Mouse (Mus musculus): Measurements from ENCODE around the gene Gm10135. TPM values are rescaled to one million over a fixed set of nuclear protein-coding genes. Genes with fewer than 3 reads are reported as not detected.
A peak's percentile ranks its signal among the peaks of the same experiment; 100 is the strongest.
"Not testable (repeated sequence)": the region's sequence is repeated elsewhere in the genome, so short reads cannot be mapped to it uniquely, and the experiment has no call there.

The Gm10135 gene
- not detected for total RNA-seq (2021)
- long read RNA-seq, result 0 reads

DNA sequence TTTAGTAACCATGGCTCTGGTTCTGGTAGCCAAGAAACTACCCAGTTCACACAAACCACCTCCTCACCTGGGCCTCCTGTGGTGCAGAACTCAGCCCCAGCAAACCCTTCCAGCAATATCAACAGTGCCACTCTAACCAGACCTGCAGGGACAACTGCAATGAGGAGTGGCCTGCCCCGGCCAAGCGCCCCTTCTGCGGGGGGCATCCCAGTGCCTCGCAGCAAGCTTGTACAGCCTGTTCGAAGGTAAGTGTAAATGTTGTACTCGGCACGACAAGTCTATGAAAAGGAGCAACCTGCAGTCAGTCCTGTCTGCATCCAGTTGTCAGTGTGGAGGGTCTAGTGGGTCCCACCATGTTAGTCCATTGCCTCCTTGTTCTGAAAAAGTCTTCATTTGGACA, at the start of gene Gm10135:
Gene Gm10135 (minus strand): TSS at position 101 of the 400 bp plus-strand sequence.
- no peak for DNase-seq (ENCODE audit: low spot score in 2 of 2)

DNA sequence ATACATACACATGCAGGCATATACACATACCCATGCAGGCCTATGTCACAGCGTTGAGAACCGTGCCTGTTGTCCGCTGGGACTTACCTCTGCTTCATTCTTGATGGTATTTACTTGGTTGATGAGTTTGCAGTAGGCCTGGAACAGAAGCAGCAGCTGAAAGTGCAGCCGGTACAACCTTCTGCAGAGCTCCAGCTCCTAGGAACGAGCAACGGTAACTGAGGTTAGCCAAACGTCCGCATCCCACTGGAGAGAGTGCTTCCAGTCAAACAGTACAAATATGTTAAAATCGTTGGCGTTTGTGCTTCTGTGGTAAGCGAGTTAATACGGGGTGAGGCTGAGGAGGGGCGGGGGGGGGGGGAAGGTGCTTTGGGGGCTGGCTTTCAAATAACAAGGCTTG, 49.3 kb upstream of the Gm10135 start:
- DNase-seq (ENCODE audit: low spot score in 2 of 2), result no peak

DNA sequence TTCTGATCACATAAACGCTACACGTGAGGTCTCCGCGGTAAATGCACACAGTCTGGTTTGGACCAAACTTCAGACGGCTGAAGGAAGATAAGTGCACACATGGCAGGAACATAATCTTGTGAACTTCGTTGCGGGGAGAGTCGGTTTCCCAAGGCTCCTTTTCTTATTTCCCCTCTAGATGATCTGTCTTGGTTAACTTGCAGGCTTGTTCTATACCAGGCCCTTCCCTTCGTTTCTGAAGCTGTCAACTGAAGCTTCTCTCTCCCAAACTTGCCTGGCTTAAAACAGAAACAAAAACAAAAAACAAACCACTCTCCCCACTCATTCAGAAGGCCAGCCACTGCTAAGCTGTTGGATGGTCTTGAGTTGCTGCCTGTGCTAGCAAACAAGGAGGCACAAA, 40.2 kb upstream of the Gm10135 start:
- DNase-seq (ENCODE audit: low spot score in 2 of 2), result no peak

DNA sequence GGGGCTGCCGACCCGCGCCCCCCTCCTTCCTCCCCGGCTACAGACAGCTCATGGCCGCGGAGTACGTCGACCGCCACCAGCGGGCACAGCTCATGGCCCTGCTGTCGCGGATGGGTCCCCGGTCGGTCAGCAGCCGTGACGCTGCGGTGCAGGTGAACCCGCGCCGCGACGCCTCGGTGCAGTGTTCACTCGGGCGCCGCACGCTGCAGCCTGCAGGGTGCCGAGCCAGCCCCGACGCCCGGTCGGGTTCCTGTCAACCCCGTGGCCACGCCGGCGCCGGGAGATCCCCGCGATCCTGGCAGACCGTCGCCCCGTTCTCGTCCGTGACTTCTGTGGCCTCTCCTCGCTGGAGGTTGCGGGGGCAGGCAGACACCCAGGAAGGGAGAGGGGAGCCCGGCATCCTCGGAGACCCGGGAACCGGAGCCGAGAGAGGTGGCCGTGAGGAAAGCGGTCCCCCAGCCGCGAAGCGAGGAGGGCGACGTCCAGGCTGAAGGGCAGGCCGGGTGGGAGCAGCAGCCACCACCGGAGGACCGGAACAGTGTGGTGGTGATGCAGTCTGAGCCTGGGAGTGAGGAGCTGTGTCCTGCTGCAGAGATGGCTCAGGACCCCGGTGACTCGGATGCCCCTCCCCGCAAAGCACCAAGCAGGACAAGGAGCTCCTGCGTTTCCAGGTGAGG, 39.2 kb upstream of the Gm10135 start:
- not testable (repeated sequence) for DNase-seq (ENCODE audit: low spot score in 2 of 2)

DNA sequence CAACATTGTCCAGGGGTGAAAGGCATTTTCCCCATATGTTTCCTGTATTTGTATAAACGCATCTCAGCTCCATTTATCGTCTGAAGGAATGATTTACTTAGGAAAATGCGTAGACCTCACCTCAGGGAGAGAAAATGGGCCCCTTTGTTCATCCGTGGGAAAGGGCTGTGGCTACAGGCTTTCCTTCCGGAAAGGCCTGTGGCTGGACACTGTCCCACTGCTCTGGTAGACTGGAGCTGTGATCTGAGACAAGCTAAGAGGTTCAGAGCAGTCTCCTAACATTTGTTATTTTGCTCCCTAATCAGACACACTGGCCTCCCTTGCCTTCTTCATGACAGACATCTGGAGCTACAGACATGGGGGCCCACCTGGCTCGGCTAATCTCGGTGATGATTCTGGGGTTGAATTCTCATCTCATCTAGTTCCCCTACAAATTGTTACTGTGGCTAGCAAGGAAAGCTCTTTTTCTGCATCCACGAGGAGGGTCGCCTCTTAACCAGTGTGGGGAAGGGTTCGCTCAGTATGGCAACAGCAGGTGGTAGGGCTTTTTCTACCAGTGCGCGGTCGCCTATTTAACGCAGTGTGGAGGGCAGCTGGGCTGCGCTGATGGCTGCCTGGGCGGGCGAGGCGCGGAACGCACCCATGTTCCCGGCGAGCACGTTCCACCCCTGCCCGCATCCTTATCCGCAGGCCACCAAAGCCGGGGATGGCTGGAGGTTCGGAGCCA, 38.5 kb upstream of the Gm10135 start:
- not testable (repeated sequence) for DNase-seq (ENCODE audit: low spot score in 2 of 2)

DNA sequence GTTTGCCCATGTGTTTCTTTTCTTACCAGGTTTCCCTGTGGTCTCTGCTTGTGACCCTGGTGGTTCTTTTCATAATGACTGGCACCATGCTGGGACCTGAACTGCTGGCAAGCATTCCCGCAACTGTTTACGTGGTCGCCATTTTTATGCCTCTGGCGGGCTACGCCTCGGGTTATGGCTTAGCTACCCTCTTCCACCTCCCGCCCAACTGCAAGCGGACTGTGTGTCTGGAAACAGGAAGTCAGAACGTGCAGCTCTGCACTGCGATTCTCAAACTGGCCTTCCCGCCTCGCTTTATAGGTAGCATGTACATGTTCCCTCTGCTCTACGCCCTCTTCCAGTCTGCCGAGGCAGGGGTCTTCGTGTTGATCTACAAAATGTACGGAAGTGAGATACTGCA, 37.3 kb upstream of the Gm10135 start:
- not testable (repeated sequence) for DNase-seq (ENCODE audit: low spot score in 2 of 2)

DNA sequence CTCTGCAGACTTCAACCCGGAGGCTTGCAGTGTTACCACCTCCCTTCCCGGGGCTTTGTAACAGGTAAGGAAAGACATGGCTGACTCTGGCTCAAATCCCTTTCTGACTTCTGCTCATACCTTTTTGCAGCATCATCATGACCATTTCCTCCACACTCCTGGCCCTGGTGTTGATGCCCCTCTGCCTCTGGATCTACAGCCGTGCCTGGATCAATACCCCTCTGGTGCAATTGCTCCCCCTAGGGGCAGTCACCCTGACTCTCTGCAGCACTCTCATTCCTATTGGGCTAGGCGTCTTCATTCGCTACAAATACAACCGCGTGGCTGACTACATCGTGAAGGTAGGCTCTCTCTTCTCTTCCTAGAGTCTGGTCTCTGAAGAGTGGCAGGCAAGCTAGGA, 33.7 kb upstream of the Gm10135 start:
- not testable (repeated sequence) for DNase-seq (ENCODE audit: low spot score in 2 of 2)

DNA sequence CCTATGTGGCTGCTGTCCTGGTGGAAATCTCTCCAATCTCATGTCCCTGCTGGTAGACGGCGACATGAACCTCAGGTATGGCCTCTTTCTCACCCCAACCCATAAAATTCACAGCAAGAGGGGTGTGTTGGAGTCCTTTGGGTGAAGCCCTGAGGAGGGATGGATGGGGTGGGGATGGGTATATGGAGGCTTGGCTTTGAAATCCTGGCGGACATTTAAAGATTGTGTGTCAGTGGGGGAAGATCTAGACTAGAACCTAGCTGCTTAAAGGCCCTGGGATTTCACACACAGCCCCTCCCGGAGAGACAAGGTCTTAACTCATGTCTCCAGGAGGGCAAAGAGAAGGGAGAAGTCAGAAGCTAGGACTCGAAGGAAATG, 33.1 kb upstream of the Gm10135 start:
- no peak for DNase-seq (ENCODE audit: low spot score in 2 of 2)

DNA sequence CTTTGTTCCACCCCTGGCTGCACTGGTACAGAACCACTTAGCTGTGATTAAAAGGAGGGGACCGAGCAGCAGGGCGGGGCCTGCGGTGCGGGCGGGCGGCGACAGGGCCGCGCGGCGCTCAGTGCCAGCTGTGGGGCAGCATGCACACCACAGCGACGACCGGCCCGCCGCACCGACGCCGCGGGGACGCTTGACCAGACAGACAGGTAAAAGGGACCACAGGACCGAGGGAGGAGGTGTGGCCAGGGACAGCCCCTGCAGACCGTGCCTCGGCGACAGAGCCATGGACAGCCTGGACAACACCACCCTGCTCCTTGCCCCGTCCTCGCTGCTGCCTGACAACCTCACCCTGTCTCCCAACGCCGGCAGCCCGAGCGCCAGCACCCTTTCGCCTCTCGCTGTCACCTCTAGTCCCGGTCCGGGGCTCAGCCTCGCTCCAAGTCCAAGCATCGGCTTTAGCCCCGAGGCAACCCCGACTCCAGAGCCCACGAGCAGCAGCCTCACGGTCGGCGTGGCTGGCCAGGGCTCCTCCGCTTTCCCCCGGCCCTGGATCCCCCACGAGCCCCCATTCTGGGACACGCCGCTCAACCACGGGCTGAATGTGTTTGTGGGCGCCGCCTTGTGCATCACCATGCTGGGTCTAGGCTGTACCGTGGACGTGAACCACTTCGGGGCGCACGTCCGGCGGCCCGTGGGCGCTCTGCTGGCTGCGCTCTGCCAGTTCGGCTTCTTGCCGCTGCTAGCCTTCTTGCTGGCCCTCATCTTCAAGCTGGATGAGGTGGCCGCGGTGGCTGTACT, 32.5 kb upstream of the Gm10135 start, which contains the start of gene Slc10a4:
Gene Slc10a4 (plus strand): TSS at position 100 of the 798 bp plus-strand sequence.
- peak; percentile 15 to 26 for DNase-seq (ENCODE audit: low spot score in 2 of 2)

DNA sequence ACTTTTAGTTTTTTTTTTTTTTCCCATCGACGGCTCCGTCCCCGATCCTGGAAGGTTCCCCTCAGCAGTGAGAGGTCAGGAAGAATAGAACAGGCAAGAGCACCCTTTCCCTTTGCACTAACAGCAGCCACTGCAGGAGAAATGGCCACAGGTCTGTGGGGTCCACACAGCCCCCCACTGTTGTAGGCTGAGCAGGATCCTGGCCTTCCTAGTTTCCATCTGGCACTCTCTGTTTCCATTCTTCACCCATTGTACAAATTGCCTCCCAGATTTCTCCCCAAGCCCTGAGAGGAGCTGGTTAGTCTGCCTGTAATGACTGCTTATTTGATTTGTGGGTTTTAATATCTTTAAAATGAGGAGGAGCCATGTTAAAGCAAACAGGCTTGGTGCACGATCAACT, 29.5 kb upstream of the Gm10135 start:
- no peak for DNase-seq (ENCODE audit: low spot score in 2 of 2)

DNA sequence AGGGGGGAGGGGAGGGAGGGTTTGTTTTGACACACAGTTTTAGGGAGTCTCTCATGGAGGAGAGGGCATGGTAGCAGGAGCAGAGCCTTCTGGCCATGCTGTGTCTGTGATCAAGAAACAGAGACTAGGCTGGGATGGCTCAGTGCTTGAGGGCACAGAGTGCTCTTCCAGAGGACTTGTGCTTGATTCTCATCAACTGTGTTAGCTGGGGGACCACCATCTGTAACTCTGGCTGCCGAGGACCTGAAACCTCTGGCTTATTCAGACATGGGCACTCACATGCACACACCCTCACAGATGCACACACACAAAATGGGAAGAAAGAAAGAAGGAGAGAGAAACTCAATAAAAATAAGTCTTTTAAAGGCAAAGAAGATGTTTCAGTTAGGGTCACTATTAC, 24.0 kb upstream of the Gm10135 start:
- DNase-seq (ENCODE audit: low spot score in 2 of 2), result not testable (repeated sequence)

DNA sequence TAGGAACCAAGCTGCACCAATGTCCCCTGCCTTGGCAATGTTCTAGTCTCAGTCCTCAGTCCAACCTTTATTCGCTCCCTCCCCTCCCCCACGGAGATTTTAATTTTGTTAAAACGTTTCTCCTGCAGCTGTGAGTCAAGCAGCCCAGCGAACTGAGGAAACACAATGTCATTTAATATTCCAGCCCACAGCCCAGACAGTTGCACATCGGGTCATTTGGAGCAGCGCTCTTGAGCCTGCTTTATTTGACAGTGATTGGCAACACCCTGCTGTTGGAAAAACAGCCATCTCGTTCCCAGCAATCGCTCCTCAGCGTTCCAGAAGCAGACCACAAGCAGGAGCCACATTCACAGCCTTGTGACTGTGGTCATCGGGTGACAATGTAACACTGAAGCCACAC, 20.9 kb upstream of the Gm10135 start:
- DNase-seq (ENCODE audit: low spot score in 2 of 2), result no peak

DNA sequence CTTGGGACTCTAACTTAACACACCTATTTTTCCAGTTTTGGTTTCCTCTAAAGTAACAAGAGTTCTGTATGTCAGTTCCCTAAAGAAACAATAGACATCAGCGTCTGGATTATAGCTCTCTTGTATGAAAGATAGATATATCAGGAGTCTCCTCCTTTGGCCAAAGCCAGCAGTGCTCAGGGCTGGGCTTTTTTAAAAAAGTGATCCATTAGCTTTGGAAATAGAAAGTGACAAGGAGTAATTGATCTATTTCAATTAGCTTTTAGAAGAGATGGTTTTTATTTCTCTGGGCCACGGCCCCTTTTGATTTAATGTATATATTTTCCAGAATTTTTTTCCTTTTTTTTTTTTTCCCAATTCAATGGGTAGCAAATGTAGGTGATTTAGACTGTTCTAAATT, 20.4 kb upstream of the Gm10135 start:
- DNase-seq (ENCODE audit: low spot score in 2 of 2), result no peak

DNA sequence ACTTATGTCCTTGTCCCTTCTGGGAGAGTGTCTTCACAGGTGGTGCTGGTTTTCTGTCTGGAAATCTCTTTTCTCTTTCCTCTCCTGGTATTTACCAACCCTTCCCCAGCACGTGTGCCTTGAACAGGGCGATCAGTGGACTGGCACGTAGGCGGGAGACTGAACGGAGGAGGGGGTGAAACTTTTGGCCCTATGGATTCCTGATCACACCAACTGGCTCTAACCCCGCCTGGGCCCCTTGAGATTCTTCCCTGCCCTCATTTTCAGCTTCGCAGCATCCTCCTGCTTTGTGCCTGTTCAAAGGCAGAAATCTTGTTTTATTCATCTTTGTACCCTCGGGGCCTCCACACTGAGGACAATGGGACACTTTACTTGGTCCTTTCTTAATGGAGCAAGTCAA, 19.9 kb upstream of the Gm10135 start:
- no peak for DNase-seq (ENCODE audit: low spot score in 2 of 2)

DNA sequence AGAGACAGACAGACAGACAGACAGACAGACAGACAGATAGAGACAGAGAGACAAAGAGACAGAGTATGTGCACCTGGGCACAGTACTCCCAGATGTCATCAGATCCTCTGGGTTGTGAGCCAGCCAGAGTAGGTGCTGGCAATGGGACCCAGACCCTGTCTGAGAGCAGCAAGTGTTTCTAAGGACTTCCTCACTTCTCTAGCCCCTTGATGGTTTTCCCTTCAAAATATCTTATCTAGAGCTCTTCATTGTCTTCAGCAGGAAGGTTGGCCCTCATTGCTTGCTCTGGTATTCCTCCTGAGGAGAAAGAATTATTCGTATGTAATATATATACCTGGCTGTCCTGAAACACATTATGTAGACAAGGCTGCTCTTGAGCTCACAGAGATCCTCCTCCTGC, 18.0 kb upstream of the Gm10135 start:
- DNase-seq (ENCODE audit: low spot score in 2 of 2), result no peak

DNA sequence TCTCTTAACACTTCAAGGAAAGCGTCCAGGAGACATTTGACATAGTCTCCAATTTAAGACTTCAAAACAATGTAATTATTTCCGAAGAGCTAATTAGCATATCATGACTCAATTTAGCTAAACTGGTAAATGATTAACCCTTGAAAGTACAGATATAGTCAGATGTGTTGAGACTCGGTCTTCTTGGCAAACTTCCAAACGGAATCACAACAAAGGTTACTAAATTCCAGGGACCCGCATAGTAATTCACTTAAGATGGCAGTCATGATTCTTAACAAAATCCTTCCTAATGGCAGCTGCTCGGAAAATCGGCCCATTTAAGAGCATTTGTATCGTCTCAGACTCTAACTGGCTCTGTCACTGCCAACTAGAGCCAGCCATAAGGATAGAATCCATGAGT, 15.3 kb upstream of the Gm10135 start:
- no peak for DNase-seq (ENCODE audit: low spot score in 2 of 2)

DNA sequence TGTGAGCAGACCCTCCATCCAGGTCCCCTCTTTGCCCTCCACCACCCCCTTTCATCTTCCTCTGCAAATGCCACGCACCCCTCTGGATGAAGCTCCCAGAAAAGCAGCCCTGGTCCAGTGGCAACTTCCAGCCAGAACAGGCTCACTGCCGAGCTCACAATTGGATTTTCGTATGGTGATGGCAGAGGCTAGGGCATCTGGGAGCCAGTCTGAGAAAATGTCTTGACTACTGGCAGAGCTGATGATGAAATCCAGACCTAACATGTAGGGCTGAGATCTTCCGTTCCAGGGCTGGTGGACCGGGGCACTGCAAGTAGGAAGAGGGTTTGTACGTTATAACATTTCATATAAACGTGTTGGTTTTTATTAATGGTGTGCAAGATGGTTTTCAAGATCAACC, 13.3 kb upstream of the Gm10135 start:
- DNase-seq (ENCODE audit: low spot score in 2 of 2), result no peak

DNA sequence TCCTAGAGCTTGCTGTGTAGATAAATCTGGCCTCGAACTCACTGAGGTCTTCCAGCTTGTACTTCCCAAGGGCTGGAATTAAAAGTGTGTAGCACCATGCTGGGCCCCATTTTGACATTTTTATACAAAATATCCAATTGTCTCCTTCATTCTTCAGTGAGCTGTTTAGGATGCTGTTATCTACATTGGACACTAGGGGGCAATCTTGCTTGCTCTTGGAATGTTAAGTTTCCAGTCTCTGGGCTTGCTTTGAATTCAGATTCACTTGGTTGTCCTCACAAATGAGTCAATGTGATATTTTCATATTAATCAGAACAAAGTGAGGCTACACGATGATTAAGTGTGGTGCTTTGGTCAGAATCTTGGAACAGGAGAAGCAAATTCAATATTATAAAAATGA, 9.6 kb upstream of the Gm10135 start:
- DNase-seq (ENCODE audit: low spot score in 2 of 2), result peak in 1 of 2 experiments; percentile 37

DNA sequence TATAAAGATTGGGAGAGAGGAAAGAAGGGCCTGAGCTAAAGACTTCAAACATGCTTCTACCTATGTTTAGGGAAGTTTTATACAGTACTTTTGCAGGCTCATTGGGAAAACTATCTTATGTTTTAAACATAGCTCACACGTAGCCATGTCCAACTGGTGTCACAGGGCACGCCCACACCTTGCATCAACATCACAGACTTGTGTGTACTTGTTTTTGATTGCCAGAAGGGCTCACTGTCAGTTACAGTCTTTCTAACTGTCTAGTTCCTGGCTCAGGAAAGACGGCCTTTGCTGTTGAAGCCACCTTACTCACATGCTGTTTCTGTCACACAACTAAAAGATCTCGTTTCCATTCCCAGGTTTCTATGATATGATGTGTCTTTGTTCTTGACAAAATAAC, 2.0 kb upstream of the Gm10135 start:
- DNase-seq (ENCODE audit: low spot score in 2 of 2), result no peak

DNA sequence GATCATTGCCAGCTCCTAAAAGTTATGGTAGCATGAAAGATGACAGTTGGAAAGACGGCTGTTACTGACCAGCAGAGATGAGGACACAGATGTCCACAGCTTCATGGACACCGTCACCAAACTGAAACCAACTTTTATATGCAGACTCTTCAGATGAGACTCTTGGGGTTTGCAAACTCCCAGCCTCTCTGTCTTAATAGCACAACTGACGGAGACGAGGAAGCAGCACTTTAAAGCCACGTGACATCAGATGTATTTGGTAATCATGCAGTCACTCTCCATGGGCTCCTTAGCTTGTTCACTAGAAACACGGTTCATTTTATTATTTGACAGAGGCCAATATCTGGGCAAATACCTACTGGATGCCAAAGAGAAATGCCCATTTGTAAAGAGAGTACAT, 1.5 kb upstream of the Gm10135 start:
- no peak for DNase-seq (ENCODE audit: low spot score in 2 of 2)

DNA sequence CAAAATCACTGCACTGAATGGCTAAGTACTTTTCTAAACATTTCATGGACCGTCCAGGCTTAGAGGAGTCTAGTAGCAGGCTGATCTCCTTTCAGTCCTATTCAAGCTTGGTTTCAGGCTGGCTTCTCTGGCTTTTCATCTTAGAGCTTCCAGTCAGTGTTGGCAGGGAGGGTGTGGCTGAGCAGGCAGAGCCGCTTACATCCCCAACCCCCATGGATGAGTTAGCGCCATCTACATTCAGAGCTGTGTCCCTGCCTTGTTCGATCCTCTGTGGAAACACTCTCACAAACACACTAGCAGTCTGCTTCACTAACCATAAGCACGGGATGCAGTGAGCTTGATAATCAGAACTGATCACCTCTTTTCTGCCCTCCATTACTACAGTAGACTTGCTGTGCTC, 1.6 kb downstream of the Gm10135 start:
- no peak for DNase-seq (ENCODE audit: low spot score in 2 of 2)

DNA sequence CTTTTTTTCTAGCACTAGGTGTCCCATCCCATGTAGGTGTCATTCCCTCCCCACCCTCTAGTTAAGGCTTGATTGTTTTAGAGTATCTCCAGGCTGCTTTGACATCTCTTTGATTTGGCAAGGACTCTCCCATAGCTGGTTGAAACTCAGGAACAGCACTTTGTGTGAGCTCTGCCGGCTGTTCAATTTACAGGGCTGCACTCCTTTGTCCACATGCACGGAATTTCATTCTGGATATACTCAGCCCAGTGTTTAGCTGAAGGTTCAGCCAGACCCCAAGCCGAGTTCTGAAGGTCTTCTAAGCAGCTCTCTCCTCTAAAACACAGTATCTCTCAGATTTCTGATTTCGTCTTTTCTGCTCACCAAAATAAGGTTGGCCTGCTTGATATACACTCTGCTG, 2.1 kb downstream of the Gm10135 start:
- DNase-seq (ENCODE audit: low spot score in 2 of 2), result no peak
